Mouse (Mus musculus): Measurements from ENCODE around the gene Ano6. TPM values are rescaled to one million over a fixed set of nuclear protein-coding genes. Genes with fewer than 3 reads are reported as not detected.
A peak's percentile ranks its signal among the peaks of the same experiment; 100 is the strongest.

The Ano6 gene
- total and polyA plus RNA-seq, 3 experiments = 28.6 to 90.3 (median 69.6) TPM

- DNase-seq = peak; percentile 11
These were observed 22.8 kb upstream of the Ano6 start for GRCm38 (mm10) chr15:95767825-95768224.

DNA sequence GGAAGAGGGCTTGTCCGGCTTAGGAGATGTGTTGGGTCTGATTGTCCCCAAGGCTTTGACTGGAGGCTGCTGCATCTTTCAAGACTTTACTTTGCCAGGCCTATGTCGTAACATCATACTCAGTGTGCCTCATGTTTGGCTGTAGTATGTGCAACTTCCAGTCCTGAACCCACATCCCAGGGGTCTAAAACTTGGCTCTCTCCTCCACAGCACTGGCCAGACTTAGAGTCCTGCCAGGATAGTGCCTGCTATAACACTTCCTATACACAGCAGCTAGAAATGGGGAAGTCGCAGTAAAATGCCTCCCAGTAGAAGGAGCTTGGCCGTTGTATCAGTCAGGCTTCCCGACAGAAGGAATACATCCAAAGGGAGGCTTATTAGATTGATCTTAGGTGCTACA, 21.9 kb upstream of the Ano6 start:
- peak; percentile 32 for DNase-seq

DNA sequence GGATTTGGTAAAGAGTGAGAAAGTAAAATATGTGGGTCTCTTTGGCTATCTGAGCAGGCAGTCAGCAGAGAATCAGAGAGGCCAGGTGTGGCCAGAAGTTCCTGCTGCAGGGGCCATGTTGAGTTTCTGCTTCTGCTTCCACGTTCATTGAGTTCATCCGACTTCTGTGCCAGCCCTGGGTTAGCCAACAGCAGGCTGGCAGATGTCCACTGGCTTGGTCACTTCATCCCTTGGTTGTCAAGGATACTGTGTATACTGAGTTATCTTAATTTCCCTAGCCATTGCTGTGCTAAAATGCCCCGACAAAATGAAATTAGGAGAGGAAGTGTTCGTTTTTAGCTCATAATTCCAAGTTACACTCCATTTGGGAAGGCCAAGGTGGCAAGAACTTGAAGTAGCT, 21.1 kb upstream of the Ano6 start:
- peak; percentile 56 for DNase-seq

- no peak for DNase-seq
These were observed 20.3 kb upstream of the Ano6 start for GRCm38 (mm10) chr15:95770307-95770706.

GRCm38 (mm10) chr15:95772374-95772773, 18.3 kb upstream of the Ano6 start:
- no peak for DNase-seq

GRCm38 (mm10) chr15:95772861-95773836, 17.5 kb upstream of the Ano6 start:
- DNase-seq = peak; percentile 77

DNA sequence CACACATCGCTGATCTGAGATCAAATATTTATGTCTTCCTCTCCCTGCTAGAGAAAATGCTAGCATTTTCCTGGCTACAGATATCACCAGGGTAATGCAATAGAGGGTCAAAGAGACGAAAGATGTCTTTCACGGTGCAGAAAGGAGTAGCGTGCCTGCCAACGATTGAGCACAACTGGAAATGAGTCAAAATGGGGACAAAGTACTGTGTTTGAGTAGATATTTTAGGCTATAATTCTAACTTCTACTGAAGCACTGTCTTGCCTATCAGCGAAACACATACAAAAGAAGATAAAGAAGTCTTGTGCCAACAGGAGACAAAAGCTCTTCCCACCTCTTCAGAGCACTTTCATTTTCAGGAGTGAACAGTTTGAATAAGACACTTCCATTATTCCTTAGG, 16.4 kb upstream of the Ano6 start:
- no peak for DNase-seq

DNA sequence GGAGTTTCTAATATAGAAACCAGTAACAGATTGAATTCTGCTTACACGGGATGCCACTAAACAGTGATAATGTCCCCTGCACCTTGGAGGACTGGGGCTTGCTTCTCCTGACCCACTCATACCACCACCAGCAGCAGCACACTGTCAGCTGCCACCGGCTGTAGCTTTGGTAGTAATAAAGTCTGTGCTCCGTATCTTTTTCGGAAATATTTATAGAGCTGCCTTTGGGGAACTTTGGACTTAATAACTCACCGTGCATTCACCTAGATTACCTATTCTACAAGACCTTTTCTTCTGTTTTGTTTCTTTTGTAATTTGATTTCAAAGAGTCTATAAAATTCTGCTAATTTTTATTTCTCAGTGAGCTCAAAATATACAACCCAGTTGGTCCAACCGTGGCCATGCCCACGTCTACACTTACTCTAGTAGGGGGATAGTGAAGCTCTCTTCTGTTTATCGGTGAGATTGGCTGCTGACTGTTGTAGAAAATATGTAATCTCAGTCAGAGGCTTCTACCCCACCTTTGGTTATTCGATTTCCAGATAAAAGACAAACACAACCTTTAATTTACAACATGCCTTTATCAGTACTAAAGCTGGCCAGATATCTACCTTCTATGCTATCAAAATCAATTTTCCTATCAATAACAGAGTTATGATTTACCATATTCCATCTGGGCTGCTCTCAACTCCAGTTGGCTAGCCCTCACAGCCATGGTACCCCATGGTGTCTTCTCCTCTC, 15.8 kb upstream of the Ano6 start:
- DNase-seq = no peak

- no peak for DNase-seq
These were observed 12.9 kb upstream of the Ano6 start for GRCm38 (mm10) chr15:95777743-95778142.

GRCm38 (mm10) chr15:95778710-95779109, 11.9 kb upstream of the Ano6 start:
- DNase-seq = no peak

DNA sequence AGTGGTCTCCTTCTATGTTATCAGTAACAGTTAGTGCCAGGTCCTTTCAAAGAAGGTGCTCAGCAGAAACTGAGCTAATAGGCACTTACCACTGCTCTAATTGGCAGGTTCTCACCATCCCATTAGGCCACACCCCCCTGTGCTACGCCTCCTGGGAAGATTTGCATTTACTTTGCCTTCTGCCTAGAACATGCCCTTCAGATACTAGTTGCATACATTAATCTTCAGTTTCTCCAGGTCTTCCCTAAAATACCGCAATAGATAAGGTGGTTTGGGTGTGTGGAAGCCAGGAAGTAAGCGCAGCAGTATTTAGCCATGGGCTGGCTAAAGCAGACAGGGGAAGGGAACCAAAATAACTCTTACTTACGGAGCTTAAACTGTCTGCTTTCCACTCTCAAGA, 4.0 kb upstream of the Ano6 start:
- no peak for DNase-seq

- DNase-seq = no peak
These were observed 3.1 kb upstream of the Ano6 start for GRCm38 (mm10) chr15:95787578-95787977.

- DNase-seq = peak; percentile 70
These were observed 798 bp upstream of the Ano6 start for GRCm38 (mm10) chr15:95789562-95790528.

DNA sequence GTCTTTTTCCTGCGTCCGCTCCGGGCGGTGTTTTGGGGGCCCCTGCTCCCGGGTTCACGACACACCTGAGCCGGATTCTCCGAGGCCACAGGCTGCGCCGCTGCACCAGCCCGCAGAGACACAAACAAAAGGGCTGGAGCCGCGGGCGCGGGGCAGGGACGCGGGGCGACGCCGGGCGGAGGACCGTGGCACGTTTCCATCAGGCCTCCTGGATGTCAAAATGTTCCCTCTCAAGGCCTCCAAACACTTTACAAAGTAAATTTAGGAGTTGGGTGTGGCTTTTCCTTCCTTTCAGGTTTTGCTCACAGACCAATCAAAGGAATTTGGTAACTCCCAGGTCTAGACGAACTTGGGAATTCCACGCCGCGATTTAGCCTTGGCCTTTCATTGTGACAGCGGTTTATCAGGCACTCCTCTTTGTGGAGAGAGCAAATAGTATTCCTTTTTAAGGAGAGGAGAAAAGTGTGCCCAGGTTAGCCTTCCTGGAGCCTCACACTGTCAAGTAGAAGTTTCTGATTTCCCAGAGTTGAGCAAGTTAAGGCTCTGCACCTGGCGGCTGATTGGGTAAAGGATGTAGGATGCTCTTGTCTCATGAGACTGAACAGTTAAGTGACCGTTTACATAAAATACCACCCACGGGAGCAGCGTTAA, 623 bp downstream of the Ano6 start:
- peak; percentile 75 for DNase-seq

DNA sequence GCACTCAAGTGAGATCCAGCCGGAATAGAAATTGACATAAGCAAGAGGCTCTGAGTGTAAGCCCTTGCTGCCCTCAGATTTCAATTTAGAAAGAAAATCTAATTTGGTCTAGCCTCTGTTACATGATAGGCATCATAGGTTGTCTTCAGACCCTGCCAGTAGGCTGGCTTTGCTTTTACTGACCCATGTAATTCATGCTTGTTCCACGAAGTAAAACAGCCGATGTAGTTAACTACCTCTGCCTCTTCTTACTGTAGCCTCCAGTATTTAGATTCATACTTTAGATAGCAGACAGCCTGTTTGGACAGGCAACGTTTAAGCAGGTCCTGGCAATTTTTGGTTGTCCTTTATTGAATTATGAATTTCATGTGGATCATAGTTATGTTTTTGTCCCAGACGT, 1.2 kb downstream of the Ano6 start:
- no peak for DNase-seq

DNA sequence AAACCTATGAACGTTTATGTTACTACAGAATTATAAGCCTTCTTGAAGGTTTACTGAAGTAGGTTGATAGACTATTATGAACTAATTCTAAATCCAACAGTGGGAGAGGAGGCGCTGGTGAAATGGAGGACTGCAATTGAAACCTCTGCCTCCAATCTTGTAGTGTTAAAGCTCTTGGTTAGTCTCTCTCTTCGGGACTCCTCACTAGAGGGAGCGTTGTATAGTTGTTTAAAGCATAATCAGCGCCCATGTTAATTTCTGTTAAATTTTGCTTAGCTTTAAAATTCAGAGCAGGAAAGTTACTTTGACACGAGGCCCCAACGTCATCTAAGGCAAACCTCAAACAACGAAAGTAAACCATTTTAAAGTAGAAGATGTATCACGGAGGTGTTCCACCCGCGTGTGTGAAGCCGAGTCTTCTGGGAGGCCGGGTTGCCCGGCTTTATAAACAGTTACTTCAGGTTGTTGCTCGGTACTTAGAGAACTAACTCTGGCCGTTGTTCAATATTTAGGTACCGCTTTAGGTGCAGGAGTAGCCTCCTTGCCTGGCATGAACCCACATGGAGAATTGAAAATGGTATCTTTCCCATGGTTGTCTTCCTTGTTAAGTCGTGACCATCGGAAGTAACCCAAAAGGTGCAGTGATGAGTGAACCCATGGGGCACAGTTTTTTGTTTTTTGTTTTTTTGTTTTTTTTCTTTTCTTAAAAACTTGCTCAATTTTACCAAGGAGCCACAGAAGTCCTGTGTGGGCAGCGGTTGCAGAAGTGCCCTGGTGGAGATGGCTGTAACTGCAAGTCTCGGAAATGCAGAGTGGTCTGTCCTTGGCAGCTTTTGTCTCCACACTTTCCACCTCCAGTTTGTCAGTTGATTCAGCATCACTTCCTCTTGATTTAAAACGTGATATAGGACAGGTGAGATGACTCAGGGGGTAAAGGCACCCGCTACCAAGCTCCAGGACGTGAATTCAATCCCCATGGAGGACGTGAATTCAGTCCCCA, 1.9 kb downstream of the Ano6 start:
- no peak for DNase-seq

DNA sequence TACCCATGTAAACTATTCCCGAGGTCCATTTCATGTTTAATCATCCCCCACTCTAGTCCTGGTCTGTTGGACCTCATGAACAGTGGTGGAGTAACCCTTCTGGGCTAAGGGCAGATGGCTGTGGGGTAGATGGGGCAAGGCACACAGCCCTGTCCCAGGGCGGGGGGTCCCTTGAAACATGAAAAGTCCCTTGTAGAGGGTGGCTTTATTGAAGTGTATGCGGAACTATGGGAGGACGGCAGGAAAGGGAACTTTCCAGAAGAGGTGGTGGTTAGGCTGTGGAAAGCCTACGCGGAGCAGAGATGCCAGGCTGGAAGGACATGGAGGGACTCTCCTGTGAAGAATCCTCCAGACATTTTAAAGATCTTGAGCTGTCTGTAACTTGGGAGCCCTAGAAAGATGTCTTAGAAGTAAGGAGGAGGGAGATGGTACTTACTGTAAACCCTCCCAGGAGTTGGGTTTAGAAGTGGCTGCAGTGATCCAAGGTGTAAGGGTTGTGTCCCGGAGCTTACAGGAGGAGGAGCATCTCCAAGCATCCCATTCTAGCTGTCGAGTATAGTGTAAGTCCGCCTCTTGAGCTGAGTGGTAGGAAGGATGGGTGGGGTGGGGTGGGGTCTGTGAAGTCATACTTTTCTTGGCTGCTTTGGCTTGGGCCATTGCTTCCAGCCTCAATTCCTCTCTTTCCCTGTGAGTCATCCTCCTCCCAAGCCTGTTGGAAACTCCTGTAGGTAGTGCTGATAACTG, 3.3 kb downstream of the Ano6 start:
- DNase-seq = no peak

DNA sequence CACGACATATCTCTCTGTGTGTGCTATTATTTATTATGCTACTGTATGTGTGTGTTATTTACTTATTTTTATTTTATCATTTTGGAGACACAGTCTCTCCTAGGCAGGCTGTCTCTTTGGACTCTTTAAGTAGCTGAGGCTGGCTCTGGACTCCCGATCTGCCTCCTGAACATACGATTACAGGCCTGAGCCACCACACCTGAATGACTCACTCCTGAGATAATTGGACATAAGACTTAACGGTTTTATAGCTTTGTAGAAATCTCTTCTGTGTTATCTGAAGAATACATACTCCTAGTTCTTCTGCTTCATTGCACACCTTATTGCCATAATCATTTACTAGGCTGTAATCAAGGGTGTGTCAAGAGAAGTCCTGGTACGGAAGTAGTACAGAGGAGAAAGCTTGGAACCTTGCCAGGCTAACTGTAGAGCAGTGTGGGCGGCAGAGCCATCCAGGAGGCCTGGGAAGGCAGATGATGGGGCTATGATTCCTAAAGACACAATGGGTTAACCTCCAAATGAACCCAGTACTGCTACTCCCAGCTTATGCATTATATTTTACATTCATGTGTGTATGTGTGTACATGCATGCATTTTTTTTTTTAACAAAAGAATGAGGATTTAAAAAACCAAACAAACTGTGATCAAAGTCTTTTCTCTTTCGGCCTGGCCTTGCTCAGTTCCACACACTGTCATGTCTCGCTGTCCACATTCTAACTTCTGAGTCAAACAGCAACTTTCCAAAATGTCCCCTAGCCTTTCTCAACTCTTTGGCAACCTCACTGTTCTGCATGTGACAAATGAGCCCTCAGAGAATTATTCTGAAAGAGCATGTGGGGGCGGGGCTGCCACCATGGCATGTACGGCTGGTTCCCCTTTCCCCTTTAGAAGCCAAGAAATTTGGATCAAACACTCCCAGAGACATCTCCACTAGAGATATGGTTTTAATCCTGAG, 4.2 kb downstream of the Ano6 start:
- peak; percentile 80 for DNase-seq

Measured in adrenal gland, adult 2 months (tissue).